Mouse (Mus musculus) C2C12 (cell line): ENCODE results near the gene Trub2.

Experiments used
- CEBPB ChIP-seq: IDR thresholded peaks from one replicate; pipeline ENCODE4 v1.6.1; 2011; ENCODE audit warnings: low read depth, mild to moderate bottlenecking, control low read depth, moderate library complexity
- CTCF ChIP-seq: IDR thresholded peaks from one replicate; pipeline ENCODE4 v1.5.1; 2011; ENCODE audit not compliant: control insufficient read depth, insufficient read depth, insufficient read length
- FOSL1 ChIP-seq: IDR thresholded peaks from one replicate; pipeline ENCODE4 v1.8.0; 2011; ENCODE audit warnings: mild to moderate bottlenecking, low read length; ENCODE audit not compliant: poor library complexity, insufficient read depth, severe bottlenecking
- MAX ChIP-seq: IDR thresholded peaks from one replicate; pipeline ENCODE4 v1.6.1; 2011; ENCODE audit warnings: mild to moderate bottlenecking, control low read depth
- USF1 ChIP-seq: IDR thresholded peaks from one replicate; pipeline ENCODE4 v1.6.1; 2011; ENCODE audit warnings: low read depth, mild to moderate bottlenecking, control low read depth, moderate library complexity

DNA sequence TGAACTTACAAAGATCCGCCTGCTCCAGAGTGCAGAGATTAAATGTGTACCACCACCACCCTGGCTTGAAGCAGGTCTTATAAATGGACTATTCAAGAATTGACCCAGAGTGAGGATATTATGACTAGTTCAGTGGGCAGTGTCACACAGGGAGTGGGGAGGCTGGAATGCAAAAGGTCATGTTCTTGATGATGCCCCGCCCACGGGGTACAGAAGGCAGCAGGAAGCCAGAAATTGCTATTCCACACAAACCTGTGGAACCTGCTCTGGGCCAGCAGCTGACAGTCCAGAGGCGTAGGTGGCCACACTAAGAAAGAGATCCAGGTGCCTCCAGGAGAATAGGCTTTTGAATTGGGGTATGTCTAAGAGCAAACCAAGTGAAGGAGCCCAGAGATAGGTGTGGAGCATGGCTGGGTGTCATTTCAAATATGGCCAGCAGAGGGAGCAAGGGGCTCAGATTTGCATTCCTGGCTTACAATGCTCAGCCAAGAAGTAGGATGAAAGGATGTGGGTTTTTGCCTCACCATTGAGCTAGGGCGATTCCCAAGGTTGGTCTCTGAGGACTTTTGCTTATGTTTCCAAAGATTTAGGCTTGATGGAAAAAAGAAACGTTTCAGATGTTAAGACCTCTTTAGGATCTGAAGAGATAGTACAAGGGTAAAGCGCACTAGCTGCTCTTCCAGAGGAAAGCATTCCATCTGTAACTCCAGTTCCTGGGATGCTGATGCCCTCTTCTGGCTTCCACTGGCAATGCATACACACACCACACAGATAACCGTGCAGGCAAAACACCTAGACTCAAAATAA lies 29.3 kb upstream of the Trub2 start:
- TF ChIP-seq USF1, result no peak
- TF ChIP-seq CTCF, result peak; percentile 72
- TF ChIP-seq MAX, result peak; percentile 10
- TF ChIP-seq CEBPB, result no peak
- no peak for TF ChIP-seq FOSL1
